Comparison of ENCODE assay signal across 13 mouse cellular contexts in genomic region chr11:69553341-69553721, GRCm38 (mm10). TPM values are rescaled to one million over a fixed set of nuclear protein-coding genes. Genes with fewer than 3 reads are reported as not detected.
A peak's percentile ranks its signal among the peaks of the same experiment; 100 is the strongest.
DNase-seq lines count a peak whose midpoint lies in the region; ATAC-seq and TF ChIP-seq lines count a peak whose summit lies in the region.
"Had no signal": no experiment of that assay in that cellular context is flagged by ENCODE, and none has a peak within 500 bp of the region (broad histone marks: within the 10 kb centered on the region; RNA-seq: fewer than 3 reads in every experiment).

No protein-coding gene starts in this region.

- peaks cover 93% of the 10 kb centered on the region for H3K4me1 ChIP-seq in E14TG2a.4 (replicated peaks; ENCODE audit: low read depth, low read length)
- peaks cover 38% of the 10 kb centered on the region for H3K4me1 ChIP-seq in embryonic facial prominence, embryonic 13.5 days
- H3K4me1 ChIP-seq in hindbrain, embryonic 13.5 days (replicated peaks) = peaks cover 79% of the 10 kb centered on the region
- H3K4me1 ChIP-seq in midbrain, embryonic 13.5 days (replicated peaks) = peaks cover 86% of the 10 kb centered on the region
- peaks cover under 1% of the 10 kb centered on the region; the same call in 1 of the 2 replicates for H3K4me1 ChIP-seq in liver, embryonic 11.5 days (replicated peaks; ENCODE audit: control insufficient read depth, insufficient read depth, low read length)

- H3K27me3 ChIP-seq in E14TG2a.4 (ENCODE audit: insufficient read depth, low read length) = peaks cover 9% of the 10 kb centered on the region
- H3K27me3 ChIP-seq in embryonic facial prominence, embryonic 13.5 days = no peaks in the 10 kb centered on the region
- no peaks in the 10 kb centered on the region; the same call in 1 of the 2 replicates for H3K27me3 ChIP-seq in hindbrain, embryonic 13.5 days
- H3K27me3 ChIP-seq in midbrain, embryonic 13.5 days = no peaks in the 10 kb centered on the region; the same call in 1 of the 2 replicates
- H3K27me3 ChIP-seq in liver, embryonic 11.5 days (replicated peaks; ENCODE audit: control insufficient read depth, insufficient read depth, low read length) = peaks cover 27% of the 10 kb centered on the region

- DNase-seq in lung, postnatal 25 days (ENCODE audit: low spot score) = no peak
- DNase-seq in liver, embryonic 11.5 days (ENCODE audit: low spot score) = no peak
- DNase-seq in left cerebral cortex, postnatal 14 days (ENCODE audit: low spot score in 2 of 2) = no peak
- no peak for DNase-seq in spleen, postnatal 36 days (ENCODE audit: low spot score in 2 of 2)
- DNase-seq: cerebellum, postnatal 25 days; heart, postnatal 36 days; kidney, adult 9 months; liver, embryonic 13.5 days; lung, postnatal 36 days had no signal

- no peak overlapping the region for H3K4me2 ChIP-seq in embryonic facial prominence, embryonic 13.5 days
- peak overlapping the region; percentile 49 for H3K4me2 ChIP-seq in hindbrain, embryonic 13.5 days
- peak overlapping the region; percentile 52 for H3K4me2 ChIP-seq in midbrain, embryonic 13.5 days (replicated peaks)
- H3K4me2 ChIP-seq in liver, embryonic 11.5 days = no peak overlapping the region
- H3K4me2 ChIP-seq: liver, embryonic 13.5 days had no signal

- H3K4me3 ChIP-seq in E14TG2a.4 (replicated peaks; ENCODE audit: low read length) = peak overlapping the region; percentile 17; the same call in 1 of the 2 replicates
- H3K4me3 ChIP-seq in embryonic facial prominence, embryonic 13.5 days = no peak overlapping the region
- H3K4me3 ChIP-seq in hindbrain, embryonic 13.5 days = peak overlapping the region; percentile 15; the same call in 1 of the 2 replicates
- peak overlapping the region; percentile 18; the same call in 1 of the 2 replicates for H3K4me3 ChIP-seq in midbrain, embryonic 13.5 days (replicated peaks)
- H3K4me3 ChIP-seq in liver, embryonic 11.5 days (ENCODE audit: low read depth, low read length) = no peak overlapping the region
- H3K4me3 ChIP-seq: liver, embryonic 13.5 days had no signal

- no peak overlapping the region for H3K27ac ChIP-seq in embryonic facial prominence, embryonic 13.5 days
- peak overlapping the region; percentile 96 for H3K27ac ChIP-seq in hindbrain, embryonic 13.5 days
- H3K27ac ChIP-seq in midbrain, embryonic 13.5 days = peak overlapping the region; percentile 96
- H3K27ac ChIP-seq in liver, embryonic 11.5 days (ENCODE audit: low read depth, low read length) = no peak overlapping the region
- H3K27ac ChIP-seq: liver, embryonic 13.5 days had no signal

- no peak for ATAC-seq in embryonic facial prominence, embryonic 13.5 days (ENCODE audit: insufficient number of reproducible peaks, insufficient read depth, low FRiP score, low TSS enrichment, low read depth)
- no peak for ATAC-seq in hindbrain, embryonic 13.5 days (ENCODE audit: low FRiP score)
- no peak for ATAC-seq in midbrain, embryonic 13.5 days
- ATAC-seq in liver, embryonic 11.5 days (replicated peaks; ENCODE audit: low FRiP score) = no peak

- H3K9ac ChIP-seq in embryonic facial prominence, embryonic 13.5 days = peak overlapping the region; percentile 28; the same call in 1 of the 2 replicates
- H3K9ac ChIP-seq in hindbrain, embryonic 13.5 days = peak overlapping the region; percentile 67
- H3K9ac ChIP-seq in midbrain, embryonic 13.5 days (replicated peaks) = peak overlapping the region; percentile 59
- H3K9ac ChIP-seq in liver, embryonic 11.5 days (ENCODE audit: low read depth, low read length) = no peak overlapping the region
- H3K9ac ChIP-seq: liver, embryonic 13.5 days had no signal

- H3K9me3 ChIP-seq in E14TG2a.4 (ENCODE audit: low read length) = no peaks in the 10 kb centered on the region
- H3K9me3 ChIP-seq in embryonic facial prominence, embryonic 13.5 days = no peaks in the 10 kb centered on the region
- no peaks in the 10 kb centered on the region for H3K9me3 ChIP-seq in hindbrain, embryonic 13.5 days
- H3K9me3 ChIP-seq in midbrain, embryonic 13.5 days = no peaks in the 10 kb centered on the region
- H3K9me3 ChIP-seq in liver, embryonic 11.5 days (ENCODE audit: control insufficient read depth, low read length) = no peaks in the 10 kb centered on the region
- H3K9me3 ChIP-seq: liver, embryonic 13.5 days had no signal

- intact Hi-C loops in left cerebral cortex, postnatal 14 days (cut with DNase I) = no loop called here

- no peak for TF ChIP-seq CTCF in E14TG2a.4 (conservative IDR thresholded peaks at IDR 0.05; ENCODE audit: low read length)

- 22% methylated on average over 2 of the region's 2 CpGs for WGBS in embryonic facial prominence, embryonic 13.5 days
- 3% methylated on average over 2 of the region's 2 CpGs for WGBS in hindbrain, embryonic 13.5 days
- WGBS in midbrain, embryonic 13.5 days = 7% methylated on average over 2 of the region's 2 CpGs
- 34% methylated on average over 2 of the region's 2 CpGs for WGBS in liver, embryonic 11.5 days

- H3K36me3 ChIP-seq in E14TG2a.4 (ENCODE audit: insufficient read depth, low read length) = no peaks in the 10 kb centered on the region
- H3K36me3 ChIP-seq in embryonic facial prominence, embryonic 13.5 days = peaks cover 27% of the 10 kb centered on the region
- H3K36me3 ChIP-seq in hindbrain, embryonic 13.5 days = peaks cover 16% of the 10 kb centered on the region
- H3K36me3 ChIP-seq in midbrain, embryonic 13.5 days = peaks cover 26% of the 10 kb centered on the region
- no peaks in the 10 kb centered on the region for H3K36me3 ChIP-seq in liver, embryonic 11.5 days (ENCODE audit: control insufficient read depth, insufficient read depth, low read length)
- H3K36me3 ChIP-seq: liver, embryonic 13.5 days had no signal

RNA-seq across cellular contexts. Expression of gene Dnah2, which starts 4.4 kb away (rescaled TPM):
- polyA plus RNA-seq in embryonic facial prominence, embryonic 13.5 days (2015; fragmentation: Nextera tagmentation; extraction: Ambion mirVana) = 4.2 and 4.4 TPM in 2 replicates
- 2.1 and 2.7 TPM in 2 replicates for polyA plus RNA-seq in hindbrain, embryonic 13.5 days (2015; fragmentation: Nextera tagmentation; extraction: Ambion mirVana)
- polyA plus RNA-seq in midbrain, embryonic 13.5 days (2015; fragmentation: Nextera tagmentation; extraction: Ambion mirVana) = 2.2 and 2.7 TPM in 2 replicates
- 0.14 and 0.52 TPM in 2 replicates for polyA plus RNA-seq in liver, embryonic 11.5 days (2014; fragmentation: Nextera tagmentation; extraction: Ambion mirVana)
- total RNA-seq in left cerebral cortex, postnatal 14 days (2021) = 1 to 10 TPM; 3.5 to 3.6 TPM

RNA-seq across cellular contexts. Expression of gene Efnb3, which starts 6.7 kb away (rescaled TPM):
- polyA plus RNA-seq in embryonic facial prominence, embryonic 13.5 days (2015; fragmentation: Nextera tagmentation; extraction: Ambion mirVana) = 43.4 and 46.3 TPM in 2 replicates
- 90.1 and 92.0 TPM in 2 replicates for polyA plus RNA-seq in hindbrain, embryonic 13.5 days (2015; fragmentation: Nextera tagmentation; extraction: Ambion mirVana)
- 95.0 and 130 TPM in 2 replicates for polyA plus RNA-seq in midbrain, embryonic 13.5 days (2015; fragmentation: Nextera tagmentation; extraction: Ambion mirVana)
- 1.8 and 2.4 TPM in 2 replicates for polyA plus RNA-seq in liver, embryonic 11.5 days (2014; fragmentation: Nextera tagmentation; extraction: Ambion mirVana)
- total RNA-seq in left cerebral cortex, postnatal 14 days (2021) = 100 to 1,000 TPM in 1 of 2 experiments, 10 to 100 TPM in 1; 71.8 to 100 TPM

RNA-seq across cellular contexts. Expression of gene Wrap53, which starts 26.7 kb away (rescaled TPM):
- 26.9 TPM in 2 replicates for polyA plus RNA-seq in embryonic facial prominence, embryonic 13.5 days (2015; fragmentation: Nextera tagmentation; extraction: Ambion mirVana)
- 23.0 and 24.2 TPM in 2 replicates for polyA plus RNA-seq in hindbrain, embryonic 13.5 days (2015; fragmentation: Nextera tagmentation; extraction: Ambion mirVana)
- polyA plus RNA-seq in midbrain, embryonic 13.5 days (2015; fragmentation: Nextera tagmentation; extraction: Ambion mirVana) = 24.5 and 26.9 TPM in 2 replicates
- 33.7 and 39.3 TPM in 2 replicates for polyA plus RNA-seq in liver, embryonic 11.5 days (2014; fragmentation: Nextera tagmentation; extraction: Ambion mirVana)
- total RNA-seq in left cerebral cortex, postnatal 14 days (2021) = 1 to 10 TPM; 6.9 to 8.3 TPM

RNA-seq across cellular contexts. Expression of gene Trp53, which starts 26.8 kb away (rescaled TPM):
- polyA plus RNA-seq in embryonic facial prominence, embryonic 13.5 days (2015; fragmentation: Nextera tagmentation; extraction: Ambion mirVana) = 160 and 186 TPM in 2 replicates
- 76.3 and 78.1 TPM in 2 replicates for polyA plus RNA-seq in hindbrain, embryonic 13.5 days (2015; fragmentation: Nextera tagmentation; extraction: Ambion mirVana)
- 84.2 and 93.4 TPM in 2 replicates for polyA plus RNA-seq in midbrain, embryonic 13.5 days (2015; fragmentation: Nextera tagmentation; extraction: Ambion mirVana)
- polyA plus RNA-seq in liver, embryonic 11.5 days (2014; fragmentation: Nextera tagmentation; extraction: Ambion mirVana) = 196 and 198 TPM in 2 replicates
- total RNA-seq in left cerebral cortex, postnatal 14 days (2021) = 10 to 100 TPM; 21.2 to 21.9 TPM

RNA-seq across cellular contexts. Expression of gene Atp1b2, which starts 52.4 kb away (rescaled TPM):
- 7.9 and 8.3 TPM in 2 replicates for polyA plus RNA-seq in embryonic facial prominence, embryonic 13.5 days (2015; fragmentation: Nextera tagmentation; extraction: Ambion mirVana)
- polyA plus RNA-seq in hindbrain, embryonic 13.5 days (2015; fragmentation: Nextera tagmentation; extraction: Ambion mirVana) = 27.6 and 29.7 TPM in 2 replicates
- polyA plus RNA-seq in midbrain, embryonic 13.5 days (2015; fragmentation: Nextera tagmentation; extraction: Ambion mirVana) = 23.2 and 24.3 TPM in 2 replicates
- polyA plus RNA-seq in liver, embryonic 11.5 days (2014; fragmentation: Nextera tagmentation; extraction: Ambion mirVana) = 76.2 and 79.5 TPM in 2 replicates
- 100 to 1,000 TPM; 451 to 452 TPM for total RNA-seq in left cerebral cortex, postnatal 14 days (2021)

Comparison
In these comparisons a context has a peak if more than half of its experiments do, and no peak if none do; other contexts are left out.
1. H3K4me3 ChIP-seq: peak in E14TG2a.4 (single experiment), hindbrain, embryonic 13.5 days (single experiment) and midbrain, embryonic 13.5 days (single experiment); none in embryonic facial prominence, embryonic 13.5 days (single experiment) and liver, embryonic 11.5 days (single experiment).
2. H3K27ac ChIP-seq: peak in hindbrain, embryonic 13.5 days (single experiment) and midbrain, embryonic 13.5 days (single experiment); none in embryonic facial prominence, embryonic 13.5 days (single experiment) and liver, embryonic 11.5 days (single experiment).
3. H3K4me2 ChIP-seq: peak in hindbrain, embryonic 13.5 days (single experiment) and midbrain, embryonic 13.5 days (single experiment); none in embryonic facial prominence, embryonic 13.5 days (single experiment) and liver, embryonic 11.5 days (single experiment).
4. RNA of gene Efnb3, which starts 6.7 kb away (polyA plus RNA-seq): 95.0 to 130 TPM in midbrain, embryonic 13.5 days, 90.1 to 92.0 TPM in hindbrain, embryonic 13.5 days and 43.4 to 46.3 TPM in embryonic facial prominence, embryonic 13.5 days; 1.8 to 2.4 TPM in liver, embryonic 11.5 days; every median in the first group is over 10 times any median in the second.